Mouse (Mus musculus): Measurements from ENCODE around the gene Kank2. TPM values are rescaled to one million over a fixed set of nuclear protein-coding genes. Genes with fewer than 3 reads are reported as not detected.

The Kank2 gene
- 0.86 and 1.6 TPM in 2 replicates for polyA plus RNA-seq (2012; ENCODE audit: low replicate concordance)

DNA sequence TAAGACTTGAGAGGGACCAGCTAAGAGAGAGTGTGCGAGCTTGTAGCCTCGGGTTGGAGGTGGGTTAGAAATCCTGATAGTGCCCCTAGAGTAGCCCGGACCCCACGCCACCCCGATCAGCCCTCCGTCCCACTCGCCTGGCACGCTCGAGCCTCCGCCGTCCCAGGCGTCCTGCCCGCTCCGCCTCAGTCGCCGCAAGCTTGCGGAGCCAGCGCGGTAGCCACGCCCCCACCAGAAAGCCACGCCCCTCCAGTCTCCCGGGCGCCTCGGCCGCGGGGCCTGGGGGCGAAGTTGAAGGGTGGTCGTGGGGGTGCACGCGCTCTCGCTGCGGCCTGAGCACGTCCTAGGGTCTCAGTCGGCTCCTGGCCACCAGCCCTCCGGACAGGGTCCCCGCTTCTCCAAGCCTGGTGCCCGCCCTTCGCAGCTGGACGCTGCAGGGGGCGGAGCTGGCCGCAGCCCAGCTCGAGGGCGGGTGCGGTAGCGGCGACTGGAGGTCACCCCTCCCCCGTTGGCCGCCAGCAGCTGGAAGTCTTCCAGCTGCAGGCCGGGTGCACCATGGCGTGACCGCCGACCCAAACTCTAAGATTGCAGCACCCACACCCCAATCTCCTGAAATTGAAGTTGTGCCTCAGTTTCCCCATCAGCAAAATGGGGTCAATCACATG is at the start of gene Kank2:
Kank2 (minus strand) TSS at position 400 of the 665 bp plus-strand sequence.

GRCm38 (mm10) chr9:21835258-21835912 is 36.8 kb upstream of the Kank2 start, which contains the start of gene Angptl8:
TSS of gene Angptl8 (plus strand) at chr9:21835510.

DNA sequence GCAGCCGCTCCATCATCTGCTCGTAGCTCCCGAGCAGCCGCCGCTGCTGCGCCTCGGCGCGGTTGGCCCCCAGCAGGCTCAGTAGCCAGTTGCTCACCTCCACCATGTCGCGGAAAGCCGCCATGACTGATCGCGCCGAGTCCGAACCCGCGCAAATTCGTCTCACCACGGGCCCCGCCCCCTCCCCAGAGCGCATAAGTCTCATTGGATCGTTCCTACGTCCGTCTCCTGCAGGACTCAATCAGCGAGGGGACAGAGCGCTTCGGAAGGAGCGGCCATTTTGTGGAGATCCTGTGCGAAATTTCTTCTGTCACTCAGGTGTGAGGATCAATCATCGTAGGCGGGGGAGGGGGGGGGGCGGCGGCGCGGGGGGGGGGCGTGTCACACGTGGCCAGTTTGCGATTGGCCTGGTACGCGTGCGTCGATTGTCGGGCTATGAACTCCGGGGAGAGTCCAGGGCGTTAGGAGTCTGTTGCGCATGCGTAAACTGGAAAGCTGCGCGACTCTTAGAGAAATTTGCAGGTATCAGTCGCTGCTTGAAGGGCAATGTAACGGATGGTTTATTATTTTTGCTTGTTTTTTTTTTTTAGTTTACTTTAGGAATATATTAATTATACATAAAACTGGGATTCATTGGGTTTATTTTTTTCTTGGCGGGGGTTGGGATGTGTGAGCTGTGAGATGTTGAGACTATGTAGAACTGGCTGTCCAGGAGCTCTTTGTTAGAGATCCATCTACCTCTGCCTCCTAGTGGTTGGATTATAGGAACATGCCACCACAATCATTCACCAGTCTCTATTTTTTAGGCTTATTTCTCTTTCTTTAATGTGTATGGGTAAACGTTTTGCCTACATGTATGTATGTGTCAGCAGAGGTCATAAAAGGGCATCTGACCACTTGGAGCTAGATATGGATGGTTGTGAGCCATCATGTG is 38.1 kb downstream of the Kank2 start, which contains the start of gene Spc24:
Spc24 (minus strand) TSS at position 149 of the 934 bp plus-strand sequence.

DNA sequence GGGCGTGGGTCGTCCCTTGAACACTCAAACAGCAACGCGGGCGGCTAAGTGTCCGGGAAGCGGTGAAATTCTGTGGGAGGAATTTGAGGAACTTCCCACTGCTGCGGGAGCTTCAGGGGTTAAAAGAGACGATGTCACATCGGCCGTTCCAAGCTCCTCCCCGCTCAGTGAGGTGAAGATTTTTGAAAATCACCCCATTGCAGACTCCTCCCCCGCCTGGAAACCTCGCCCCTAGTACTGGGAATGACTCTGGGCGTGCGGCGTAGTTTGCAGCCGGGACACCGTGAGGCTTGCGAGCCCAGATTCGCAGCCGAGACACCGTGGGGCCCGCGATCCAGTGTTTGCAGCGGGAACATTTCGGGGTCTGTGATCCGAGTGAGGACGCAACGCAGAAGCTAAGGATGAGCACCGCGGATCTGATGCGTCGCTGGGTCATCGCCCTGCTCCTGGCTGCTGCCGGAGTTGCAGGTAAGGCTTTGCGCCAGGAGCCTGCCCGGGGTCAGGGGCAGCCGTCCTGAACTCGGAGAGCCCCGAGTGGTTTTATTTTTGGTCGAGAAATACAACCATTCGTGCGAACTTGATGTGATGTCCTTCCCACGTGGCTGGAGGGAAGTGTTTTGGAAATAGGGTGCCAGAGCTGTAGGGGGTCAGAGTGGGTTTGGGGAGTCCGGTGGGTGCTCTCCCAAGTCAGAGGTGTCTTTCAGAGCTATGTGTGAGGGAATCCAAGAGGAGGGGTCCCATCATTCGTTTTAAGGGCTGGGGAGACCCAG is 75.0 kb downstream of the Kank2 start, which contains the start of gene Ldlr:
Ldlr (plus strand) TSS at position 107 of the 770 bp plus-strand sequence.

Other genes with a start within 250 kb of the Kank2 start
- gene Timm29, start 206.0 kb downstream of the Kank2 start, polyA plus RNA-seq (2012; ENCODE audit: low replicate concordance) = 19.0 and 25.0 TPM in 2 replicates
- 2.5 and 3.0 TPM in 2 replicates for gene Yipf2, start 205.9 kb downstream of the Kank2 start, polyA plus RNA-seq (2012; ENCODE audit: low replicate concordance)
- 291 and 327 TPM in 2 replicates for gene Smarca4, start 182.6 kb downstream of the Kank2 start, polyA plus RNA-seq (2012; ENCODE audit: low replicate concordance)
- gene Ldlr, start 75.3 kb downstream of the Kank2 start, polyA plus RNA-seq (2012; ENCODE audit: low replicate concordance) = 5.5 and 9.9 TPM in 2 replicates
- gene Spc24, start 38.4 kb downstream of the Kank2 start, polyA plus RNA-seq (2012; ENCODE audit: low replicate concordance) = 66.2 and 67.6 TPM in 2 replicates
- gene Angptl8, start 36.8 kb upstream of the Kank2 start, polyA plus RNA-seq (2012; ENCODE audit: low replicate concordance) = not detected in 2 replicates
- 4.1 and 4.6 TPM in 2 replicates for gene Dock6, start 53.9 kb upstream of the Kank2 start, polyA plus RNA-seq (2012; ENCODE audit: low replicate concordance)
- gene Rab3d, start 119.4 kb upstream of the Kank2 start, polyA plus RNA-seq (2012; ENCODE audit: low replicate concordance) = 2.8 and 3.1 TPM in 2 replicates
- 0.15 and 0.30 TPM in 2 replicates for gene Ccdc159, start 128.7 kb upstream of the Kank2 start, polyA plus RNA-seq (2012; ENCODE audit: low replicate concordance)
- 7.7 and 9.7 TPM in 2 replicates for gene Tmem205, start 128.8 kb upstream of the Kank2 start, polyA plus RNA-seq (2012; ENCODE audit: low replicate concordance)
- 2.7 and 3.5 TPM in 2 replicates for gene Plppr2, start 138.3 kb upstream of the Kank2 start, polyA plus RNA-seq (2012; ENCODE audit: low replicate concordance)
- gene Swsap1, start 157.0 kb upstream of the Kank2 start, polyA plus RNA-seq (2012; ENCODE audit: low replicate concordance) = 5.8 and 8.2 TPM in 2 replicates
- gene Epor, start 164.8 kb upstream of the Kank2 start, polyA plus RNA-seq (2012; ENCODE audit: low replicate concordance) = 411 and 740 TPM in 2 replicates
- gene Rgl3, start 190.7 kb upstream of the Kank2 start, polyA plus RNA-seq (2012; ENCODE audit: low replicate concordance) = 3.8 and 4.2 TPM in 2 replicates
- gene Ccdc151, start 203.9 kb upstream of the Kank2 start, polyA plus RNA-seq (2012; ENCODE audit: low replicate concordance) = not detected in 2 replicates
- 89.7 and 142 TPM in 2 replicates for gene Prkcsh, start 204.1 kb upstream of the Kank2 start, polyA plus RNA-seq (2012; ENCODE audit: low replicate concordance)

All from leukemia stem cell, adult 10-12 weeks (primary cell).